Mouse (Mus musculus) brain, embryonic 18.5 days (tissue): ENCODE data around the gene Crip3.

ENCODE experiments used
- DNase-seq: peaks from one replicate; pipeline ENCODE4 v3.0.0-alpha.2; 2012; ENCODE audit warnings: low read depth, low spot score

The Crip3 gene

GRCm38 (mm10) chr17:46428761-46429414 is at the start of gene Crip3:
TSS of gene Crip3 (plus strand) at chr17:46428926.
- DNase-seq: no peak

GRCm38 (mm10) chr17:46383294-46384060 is 45.2 kb upstream of the Crip3 start, which contains the start of gene Zfp318:
TSS of gene Zfp318 (plus strand) at chr17:46383731.
- DNase-seq: peak; percentile 90

GRCm38 (mm10) chr17:46384061-46384801 is 44.5 kb upstream of the Crip3 start:
- no peak for DNase-seq

- DNase-seq: no peak
These were observed 40.5 kb upstream of the Crip3 start for GRCm38 (mm10) chr17:46388200-46388599.

GRCm38 (mm10) chr17:46393012-46393411 is 35.7 kb upstream of the Crip3 start:
- no peak for DNase-seq

- DNase-seq: no peak
These were observed 34.1 kb upstream of the Crip3 start for GRCm38 (mm10) chr17:46394631-46395030.

GRCm38 (mm10) chr17:46408478-46408877 is 20.2 kb upstream of the Crip3 start:
- DNase-seq: no peak

- no peak for DNase-seq
These were observed 10.1 kb upstream of the Crip3 start for GRCm38 (mm10) chr17:46418628-46419027.

- DNase-seq: no peak
These were observed 9.0 kb upstream of the Crip3 start for GRCm38 (mm10) chr17:46419717-46420116.

GRCm38 (mm10) chr17:46426496-46426895 is 2.2 kb upstream of the Crip3 start:
- DNase-seq: no peak

- no peak for DNase-seq
These were observed 4.9 kb downstream of the Crip3 start for GRCm38 (mm10) chr17:46433627-46434026.

GRCm38 (mm10) chr17:46436672-46437366 is 8.1 kb downstream of the Crip3 start:
- DNase-seq: no peak

GRCm38 (mm10) chr17:46438298-46438873 is 9.7 kb downstream of the Crip3 start, which contains the start of gene Slc22a7:
TSS of gene Slc22a7 (minus strand) at chr17:46438457.
- DNase-seq: no peak

- DNase-seq: no peak
These were observed 10.4 kb downstream of the Crip3 start for GRCm38 (mm10) chr17:46439176-46439575.

GRCm38 (mm10) chr17:46444839-46445579 is 16.3 kb downstream of the Crip3 start:
- DNase-seq: no peak

GRCm38 (mm10) chr17:46446264-46446663 is 17.5 kb downstream of the Crip3 start:
- DNase-seq: no peak

GRCm38 (mm10) chr17:46452683-46453082 is 24.0 kb downstream of the Crip3 start:
- no peak for DNase-seq

GRCm38 (mm10) chr17:46453302-46453948 is 24.7 kb downstream of the Crip3 start:
- no peak for DNase-seq

- no peak for DNase-seq
These were observed 25.3 kb downstream of the Crip3 start for GRCm38 (mm10) chr17:46453970-46454411.

- DNase-seq: no peak
These were observed 25.8 kb downstream of the Crip3 start for GRCm38 (mm10) chr17:46454539-46454938.
